Comparison of ENCODE assay signal across 15 mouse cellular contexts in genomic region chr13:53248586-53249401, GRCm38 (mm10). TPM values are rescaled to one million over a fixed set of nuclear protein-coding genes. Genes with fewer than 3 reads are reported as not detected.
DNase-seq lines count a peak whose midpoint lies in the region; ATAC-seq and TF ChIP-seq lines count a peak whose summit lies in the region.
"Had no signal": no experiment of that assay in that cellular context is flagged by ENCODE, and none has a peak within 500 bp of the region (broad histone marks: within the 10 kb centered on the region; RNA-seq: fewer than 3 reads in every experiment).

No protein-coding gene starts in this region.

- no peak for TF ChIP-seq CTCF in lung, adult 2 months (IDR thresholded peaks at IDR 0.05; ENCODE audit: insufficient read depth, low read length)

- 37% methylated on average over 24 of the region's 24 CpGs for WGBS in heart, embryonic 15.5 days
- WGBS in lung, embryonic 16.5 days = 36% methylated on average over 24 of the region's 24 CpGs
- 44% methylated on average over 24 of the region's 24 CpGs for WGBS in lung, adult 2 months
- WGBS in intestine, embryonic 14.5 days = 24% methylated on average over 24 of the region's 24 CpGs
- 35% methylated on average over 24 of the region's 24 CpGs for WGBS in stomach, embryonic 15.5 days

- DNase-seq in heart, postnatal 25 days (ENCODE audit: low spot score) = no peak
- DNase-seq in lung, adult 2 months = no peak
- peak; percentile 76 for DNase-seq in intestine, embryonic 14.5 days (ENCODE audit: low spot score)
- DNase-seq: adrenal gland, adult 8-10 months; cerebellum, adult 18-20 months; gastrocnemius, adult 2 months; kidney, postnatal 14 days; thymus, postnatal 14 days had no signal

- no peaks in the 10 kb centered on the region for H3K9me3 ChIP-seq in heart, embryonic 15.5 days (replicated peaks)
- H3K9me3 ChIP-seq in lung, embryonic 16.5 days (ENCODE audit: control insufficient read depth, low read length) = no peaks in the 10 kb centered on the region
- H3K9me3 ChIP-seq in intestine, embryonic 14.5 days (ENCODE audit: control insufficient read depth, low read length) = no peaks in the 10 kb centered on the region
- no peaks in the 10 kb centered on the region for H3K9me3 ChIP-seq in stomach, embryonic 15.5 days
- H3K9me3 ChIP-seq: neural tube, embryonic 12.5 days had no signal

- H3K36me3 ChIP-seq in heart, embryonic 15.5 days = no peaks in the 10 kb centered on the region
- H3K36me3 ChIP-seq in lung, embryonic 16.5 days (ENCODE audit: control insufficient read depth, insufficient read depth, low read length) = no peaks in the 10 kb centered on the region
- no peaks in the 10 kb centered on the region for H3K36me3 ChIP-seq in intestine, embryonic 14.5 days (ENCODE audit: control insufficient read depth, insufficient read depth, low read length)
- no peaks in the 10 kb centered on the region for H3K36me3 ChIP-seq in stomach, embryonic 15.5 days
- H3K36me3 ChIP-seq: neural tube, embryonic 12.5 days had no signal

- H3K27me3 ChIP-seq in heart, embryonic 15.5 days = no peaks in the 10 kb centered on the region
- H3K27me3 ChIP-seq in lung, embryonic 16.5 days (ENCODE audit: control insufficient read depth, insufficient read depth, low read depth, low read length) = no peaks in the 10 kb centered on the region
- H3K27me3 ChIP-seq in intestine, embryonic 14.5 days (replicated peaks; ENCODE audit: control insufficient read depth, insufficient read depth, low read length) = no peaks in the 10 kb centered on the region
- H3K27me3 ChIP-seq in stomach, embryonic 15.5 days (replicated peaks) = no peaks in the 10 kb centered on the region
- H3K27me3 ChIP-seq: neural tube, embryonic 12.5 days had no signal

- intact Hi-C loops in heart, postnatal 25 days (cut with DNase I) = no loop called here

- peaks cover 52% of the 10 kb centered on the region for H3K4me1 ChIP-seq in heart, embryonic 15.5 days (replicated peaks)
- H3K4me1 ChIP-seq in lung, embryonic 16.5 days (replicated peaks; ENCODE audit: control insufficient read depth, insufficient read depth, low read length) = peaks cover 49% of the 10 kb centered on the region
- H3K4me1 ChIP-seq in lung, adult 2 months (ENCODE audit: control insufficient read depth, insufficient read depth, low read length) = no peaks in the 10 kb centered on the region
- H3K4me1 ChIP-seq in intestine, embryonic 14.5 days (replicated peaks; ENCODE audit: control insufficient read depth, insufficient read depth, low read length) = peaks cover 59% of the 10 kb centered on the region
- peaks cover 46% of the 10 kb centered on the region for H3K4me1 ChIP-seq in stomach, embryonic 15.5 days

- no peak overlapping the region for H3K9ac ChIP-seq in heart, embryonic 15.5 days
- no peak overlapping the region for H3K9ac ChIP-seq in lung, embryonic 16.5 days (ENCODE audit: low read length)
- H3K9ac ChIP-seq in intestine, embryonic 14.5 days (ENCODE audit: low read length) = no peak overlapping the region
- H3K9ac ChIP-seq in stomach, embryonic 15.5 days = no peak overlapping the region
- H3K9ac ChIP-seq: neural tube, embryonic 12.5 days had no signal

- peak; percentile 45 for ATAC-seq in heart, embryonic 15.5 days (replicated peaks; ENCODE audit: insufficient number of reproducible peaks, insufficient read depth, low FRiP score, low read depth)
- peak; percentile 80 for ATAC-seq in lung, embryonic 16.5 days (ENCODE audit: low read depth)
- peak; percentile 66 for ATAC-seq in intestine, embryonic 14.5 days (replicated peaks; ENCODE audit: low FRiP score, low TSS enrichment, low read depth)
- peak; percentile 68; the same call in 1 of the 2 replicates for ATAC-seq in stomach, embryonic 15.5 days (ENCODE audit: insufficient read depth, low FRiP score, low read depth)
- no peak for ATAC-seq in erythroblast, adult 5-6 weeks (replicated peaks; ENCODE audit: low FRiP score, poor library complexity, severe bottlenecking)
- ATAC-seq in granulocyte monocyte progenitor cell, adult 5-6 weeks (replicated peaks; ENCODE audit: poor library complexity, severe bottlenecking) = no peak

- H3K4me3 ChIP-seq in heart, embryonic 15.5 days = peak overlapping the region; percentile 15; the same call in 1 of the 2 replicates
- peak overlapping the region; percentile 2; the same call in 1 of the 2 replicates for H3K4me3 ChIP-seq in lung, embryonic 16.5 days (ENCODE audit: low read length)
- no peak overlapping the region for H3K4me3 ChIP-seq in lung, adult 2 months (replicated peaks; ENCODE audit: extremely low read depth, low read depth, low read length)
- no peak overlapping the region for H3K4me3 ChIP-seq in intestine, embryonic 14.5 days (ENCODE audit: low read depth, low read length)
- H3K4me3 ChIP-seq in stomach, embryonic 15.5 days (replicated peaks) = peak overlapping the region; percentile 17; the same call in 1 of the 2 replicates
- H3K4me3 ChIP-seq: gastrocnemius, adult 2 months; neural tube, embryonic 12.5 days had no signal

- H3K4me2 ChIP-seq in heart, embryonic 15.5 days = peak overlapping the region; percentile 48
- H3K4me2 ChIP-seq in lung, embryonic 16.5 days (ENCODE audit: low read depth, low read length) = peak overlapping the region; percentile 20
- H3K4me2 ChIP-seq in intestine, embryonic 14.5 days (ENCODE audit: low read length) = peak overlapping the region; percentile 37
- H3K4me2 ChIP-seq in stomach, embryonic 15.5 days = peak overlapping the region; percentile 45
- H3K4me2 ChIP-seq: neural tube, embryonic 12.5 days had no signal

- TF ChIP-seq POLR2A in lung, adult 2 months (IDR thresholded peaks at IDR 0.05; ENCODE audit: borderline replicate concordance, extremely low read depth, low read depth, low read length) = no peak

- peak overlapping the region; percentile 77 for H3K27ac ChIP-seq in heart, embryonic 15.5 days
- peak overlapping the region; percentile 27 for H3K27ac ChIP-seq in lung, embryonic 16.5 days (ENCODE audit: low read length)
- H3K27ac ChIP-seq in intestine, embryonic 14.5 days (ENCODE audit: low read depth) = peak overlapping the region; percentile 87
- peak overlapping the region; percentile 84 for H3K27ac ChIP-seq in stomach, embryonic 15.5 days
- H3K27ac ChIP-seq: gastrocnemius, adult 2 months; neural tube, embryonic 12.5 days had no signal

RNA-seq across cellular contexts. Expression of gene Ror2, which starts 37.1 kb away (rescaled TPM):
- polyA plus RNA-seq in heart, embryonic 15.5 days (2015; fragmentation: Nextera tagmentation; extraction: Ambion mirVana) = 14.4 and 18.4 TPM in 2 replicates
- total RNA-seq in heart, postnatal 25 days (2021) = 1 to 10 TPM; 1.5 to 1.8 TPM
- 13.4 and 14.7 TPM in 2 replicates for polyA plus RNA-seq in lung, embryonic 16.5 days (2015; fragmentation: Nextera tagmentation; extraction: Ambion mirVana)
- polyA plus RNA-seq in lung, adult 2 months (2012; rRNA removed) = 4.0 and 4.3 TPM in 2 replicates
- 15.5 and 18.5 TPM in 2 replicates for polyA plus RNA-seq in intestine, embryonic 14.5 days (2014; fragmentation: Nextera tagmentation; extraction: Ambion mirVana)
- 17.4 and 20.9 TPM in 2 replicates for polyA plus RNA-seq in stomach, embryonic 15.5 days (2015; fragmentation: Nextera tagmentation; extraction: Ambion mirVana)
- not detected in 2 replicates for total RNA-seq in erythroblast, adult 5-6 weeks (2015; ENCODE audit: low replicate concordance)
- not detected in 2 replicates for total RNA-seq in erythroblast, adult 5-6 weeks (2017; ENCODE audit: low replicate concordance)
- not detected in 2 replicates for total RNA-seq in granulocyte monocyte progenitor cell, adult 5-6 weeks (2014; fragmentation: Nextera tagmentation)
- not detected in 2 replicates for total RNA-seq in granulocyte monocyte progenitor cell, adult 5-6 weeks (2017)
- total RNA-seq: megakaryocyte, adult 5-6 weeks had no signal

Comparison
In these comparisons a context has a peak if more than half of its experiments do, and no peak if none do; other contexts are left out.
1. H3K4me3 ChIP-seq: peak in heart, embryonic 15.5 days (single experiment), lung, embryonic 16.5 days (single experiment) and stomach, embryonic 15.5 days (single experiment); none in lung, adult 2 months (single experiment) and intestine, embryonic 14.5 days (single experiment).
2. ATAC-seq: peak in heart, embryonic 15.5 days (single experiment), lung, embryonic 16.5 days (single experiment), intestine, embryonic 14.5 days (single experiment) and stomach, embryonic 15.5 days (single experiment); none in erythroblast, adult 5-6 weeks (single experiment) and granulocyte monocyte progenitor cell, adult 5-6 weeks (single experiment).
3. H3K27ac ChIP-seq: peak in every context shown above with its lines; median percentile 87 in intestine, embryonic 14.5 days; 84 in stomach, embryonic 15.5 days; 77 in heart, embryonic 15.5 days; 27 in lung, embryonic 16.5 days.
4. Peak in every context shown above with its lines, with median percentiles within 50 percentile points of each other: H3K4me2 ChIP-seq.